Mouse (Mus musculus) fat pad, adult 2 months (tissue): Measurements from ENCODE around the gene Cuedc1.

ENCODE experiments used
- DNase-seq: peaks from one replicate; pipeline ENCODE4 v3.0.0-alpha.2; 2011; ENCODE audit warnings: low read depth, low spot score; ENCODE audit errors: extremely low read depth

Cuedc1 gene

DNA sequence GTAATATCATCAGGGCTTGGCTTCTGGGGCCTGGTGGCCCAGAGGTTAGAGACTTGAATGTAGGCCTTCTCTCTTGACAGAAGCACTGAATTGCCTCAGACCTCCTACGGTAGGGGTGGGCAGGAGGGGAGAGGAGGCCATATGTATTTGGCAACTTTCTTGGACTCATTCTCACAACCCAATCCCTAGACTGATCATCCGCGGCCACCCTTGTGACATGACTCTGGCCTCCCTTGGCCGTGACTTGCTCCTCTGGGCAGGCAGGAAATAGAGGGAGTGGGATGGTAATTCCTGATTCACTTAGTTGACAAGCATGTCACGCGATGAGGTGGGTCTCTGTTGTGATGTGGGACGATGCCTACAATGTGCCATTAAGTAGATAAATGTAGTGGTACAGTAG, 68.6 kb downstream of the Cuedc1 start:
- no peak for DNase-seq

- no peak for DNase-seq
Observed at GRCm38 (mm10) chr11:88168611-88169010, 70.8 kb downstream of the Cuedc1 start.

DNA sequence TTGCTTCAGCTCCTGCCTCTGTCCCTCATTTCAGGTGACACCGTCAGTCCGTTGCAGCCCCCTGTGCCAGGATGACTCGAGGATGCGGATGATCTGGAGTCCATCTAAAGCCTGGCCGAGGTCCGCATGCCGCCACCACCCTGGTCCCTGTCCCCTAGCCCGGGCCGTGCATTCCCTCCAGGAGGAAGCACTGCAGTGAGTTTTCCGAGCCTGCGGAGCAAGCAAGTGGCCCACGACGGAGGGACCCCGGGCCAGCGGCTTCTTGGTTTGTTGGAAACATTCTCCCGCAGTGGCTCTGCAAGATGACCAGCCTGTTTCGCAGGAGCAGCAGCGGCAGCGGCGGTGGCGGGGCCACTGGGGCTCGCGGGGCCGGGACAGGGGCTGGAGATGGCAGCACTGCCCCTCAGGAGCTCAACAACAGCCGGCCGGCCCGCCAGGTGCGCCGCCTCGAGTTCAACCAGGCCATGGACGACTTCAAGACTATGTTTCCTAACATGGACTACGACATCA, 71.7 kb downstream of the Cuedc1 start:
- DNase-seq, result no peak

GRCm38 (mm10) chr11:88170606-88171005, 72.7 kb downstream of the Cuedc1 start:
- no peak for DNase-seq

GRCm38 (mm10) chr11:88171876-88172442, 74.1 kb downstream of the Cuedc1 start:
- DNase-seq, result no peak

DNA sequence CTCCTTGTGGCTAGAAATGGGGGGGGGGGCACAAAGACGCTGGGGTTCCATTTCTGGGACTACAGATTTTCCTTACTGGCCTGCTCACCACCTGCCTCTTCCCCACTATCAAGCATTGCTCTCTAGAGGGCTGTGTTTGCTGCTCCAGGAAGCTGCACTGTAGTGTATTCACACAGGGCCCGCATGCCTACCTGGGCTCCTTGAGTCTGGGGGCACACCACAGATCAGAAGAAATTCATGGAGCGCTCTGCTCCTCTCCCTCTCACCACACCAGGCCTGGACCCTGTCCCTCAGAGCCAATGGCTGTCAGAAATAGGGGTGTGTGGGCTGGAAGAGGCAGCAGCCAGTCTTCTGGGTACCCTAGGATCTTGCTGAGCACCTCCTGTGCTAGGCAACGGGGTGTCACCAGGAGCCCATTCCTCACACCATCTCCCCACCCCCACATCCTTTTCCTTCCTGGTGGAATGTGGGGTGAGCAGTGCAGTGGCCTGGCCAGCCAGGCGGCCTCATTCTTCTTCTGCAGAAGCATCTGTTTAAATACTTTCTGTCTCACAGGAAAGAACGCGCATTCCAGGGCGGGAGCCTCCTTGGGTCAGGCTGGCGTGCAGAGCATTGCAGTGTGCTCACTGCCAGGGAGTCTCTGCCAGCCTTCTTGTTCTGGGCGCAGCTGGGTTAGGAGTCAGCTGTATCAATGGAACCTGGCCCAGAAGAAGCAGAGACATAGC, 74.9 kb downstream of the Cuedc1 start:
- no peak for DNase-seq

DNA sequence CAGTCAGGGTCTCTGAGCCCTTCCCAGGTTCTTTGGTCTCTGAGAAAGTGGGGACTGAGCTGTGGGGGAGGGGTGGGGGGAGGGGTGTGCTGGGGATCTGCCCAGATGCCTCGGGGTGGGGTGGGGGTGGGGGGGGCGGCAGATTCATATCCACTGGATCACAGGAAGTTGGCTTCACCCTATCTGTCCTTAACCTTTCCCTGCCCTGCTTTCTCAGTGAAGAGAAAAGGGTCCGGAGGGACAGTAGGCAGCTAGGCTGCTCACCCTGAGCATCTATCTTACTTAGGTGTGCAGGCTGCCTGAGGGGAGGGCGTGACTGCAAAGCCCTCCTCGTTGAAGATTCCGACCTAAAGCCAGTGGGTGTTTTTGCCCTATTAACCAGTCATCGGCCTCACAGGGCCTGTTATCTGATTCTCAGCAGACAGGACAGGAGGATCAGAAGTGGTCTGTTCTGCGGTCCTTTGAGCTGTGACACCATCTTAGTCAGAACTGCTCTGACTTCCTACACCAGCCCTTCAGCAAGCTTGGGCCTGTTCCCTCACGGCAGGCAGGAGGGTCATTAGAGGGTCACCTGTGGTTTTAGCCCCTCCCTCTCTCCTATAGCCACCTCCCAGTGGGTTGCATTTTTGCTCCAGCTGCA, 75.6 kb downstream of the Cuedc1 start:
- no peak for DNase-seq

DNA sequence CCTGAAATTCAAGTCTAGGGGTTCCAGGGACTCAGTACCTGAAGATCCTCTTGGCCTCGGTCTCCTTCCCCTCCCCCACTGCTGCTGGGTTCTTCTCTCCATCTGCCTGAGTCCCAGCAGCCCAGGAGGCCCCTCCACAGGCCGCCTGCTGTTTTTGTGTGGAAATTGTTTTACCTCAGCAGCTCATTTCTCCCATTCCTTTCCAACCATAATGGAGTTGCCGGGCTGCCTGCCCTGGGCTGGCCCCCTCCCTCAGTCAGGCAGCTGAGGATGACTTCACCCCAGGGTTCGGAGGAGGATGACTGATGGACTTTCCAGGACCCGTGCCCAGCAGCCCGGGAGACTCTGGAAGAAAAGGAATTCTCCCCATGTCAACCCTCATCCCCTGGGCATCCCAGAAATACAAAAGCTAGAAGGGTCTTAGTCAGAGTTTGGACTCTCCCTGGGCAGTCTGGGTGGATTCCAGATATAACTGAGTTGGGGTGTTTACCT, 82.7 kb downstream of the Cuedc1 start:
- no peak for DNase-seq

DNA sequence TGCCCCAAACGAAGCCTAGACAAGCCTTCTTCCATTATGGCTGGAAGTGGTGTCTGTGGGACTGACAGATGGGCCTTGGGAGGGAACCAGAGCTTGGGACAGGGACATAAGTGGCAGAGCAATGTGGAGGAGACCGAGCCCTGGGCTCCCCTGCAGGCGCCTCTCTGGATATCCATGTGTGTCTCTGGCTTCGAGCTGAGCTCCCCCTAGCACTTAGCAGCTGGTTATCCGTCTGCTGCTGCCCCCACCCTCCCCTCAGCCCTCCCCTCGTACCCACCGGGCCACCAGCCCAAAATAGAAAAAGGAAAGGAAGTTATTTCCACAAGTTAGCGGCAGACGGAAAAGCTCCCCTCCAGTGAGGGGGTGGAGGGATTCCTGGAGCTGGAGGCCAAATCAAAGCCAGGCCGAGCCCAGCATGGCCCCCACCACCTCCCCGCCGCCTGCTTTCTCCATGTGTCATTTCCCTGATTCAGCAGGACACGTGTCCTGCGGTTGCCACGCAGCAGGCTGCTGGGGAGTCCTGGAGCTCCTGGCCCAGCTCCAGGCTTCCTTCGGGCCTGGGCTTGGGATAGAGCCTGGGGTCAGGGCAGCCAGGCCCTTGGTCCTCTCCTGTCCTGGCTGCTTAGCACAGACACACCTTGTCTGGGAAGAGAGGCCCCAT, 83.2 kb downstream of the Cuedc1 start:
- no peak for DNase-seq

DNA sequence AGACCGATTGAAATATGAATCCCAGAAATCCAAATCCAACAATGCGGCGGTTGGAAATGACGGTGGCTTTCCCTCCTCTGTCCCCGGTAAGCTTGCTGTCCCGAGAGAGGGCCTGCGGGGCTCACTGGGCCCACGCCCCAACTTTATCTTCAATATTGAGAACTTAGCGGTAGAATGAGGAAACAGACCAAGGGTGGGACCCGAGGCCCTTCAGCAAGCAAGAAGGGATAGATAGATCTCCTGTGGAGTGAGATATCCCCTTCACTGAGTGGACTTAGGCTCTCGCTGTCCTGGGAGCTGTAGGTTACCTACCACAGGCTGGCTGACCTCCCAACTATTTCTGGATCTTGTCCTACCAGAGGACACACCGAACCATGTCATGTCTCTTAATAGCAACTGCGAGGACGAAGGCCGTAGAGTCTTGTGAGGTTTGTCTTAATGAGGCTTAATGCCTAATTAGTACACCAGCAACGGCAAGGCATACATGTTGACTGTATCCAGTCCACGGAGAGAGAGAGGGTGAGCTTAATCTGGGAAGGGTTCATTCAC, 86.8 kb downstream of the Cuedc1 start:
- no peak for DNase-seq

- no peak for DNase-seq
Observed at GRCm38 (mm10) chr11:88186078-88186946, 88.5 kb downstream of the Cuedc1 start.

- DNase-seq, result no peak
Observed at GRCm38 (mm10) chr11:88186947-88187243, 89.0 kb downstream of the Cuedc1 start.

GRCm38 (mm10) chr11:88187417-88188133, 89.7 kb downstream of the Cuedc1 start:
- no peak for DNase-seq

DNA sequence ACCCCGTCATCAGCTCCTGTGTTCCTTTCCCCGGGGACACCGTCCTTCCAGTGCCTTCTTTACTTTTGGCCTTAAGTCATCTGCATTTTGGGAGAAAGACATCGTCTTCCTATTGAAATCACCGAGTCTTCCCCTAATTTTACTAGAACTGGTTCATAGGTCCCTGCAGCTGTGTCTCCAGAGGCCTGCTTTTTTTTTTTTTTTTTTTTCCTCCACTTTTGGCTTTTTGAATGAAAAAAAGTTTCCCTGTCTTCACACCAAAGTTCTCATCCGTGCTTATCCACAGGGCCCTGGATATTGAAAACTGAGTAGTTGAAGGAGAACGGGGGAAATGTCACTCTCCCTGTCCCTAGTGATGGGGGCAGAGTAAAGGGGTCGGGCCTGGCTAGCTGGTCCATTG, 90.4 kb downstream of the Cuedc1 start:
- no peak for DNase-seq

- DNase-seq, result no peak
Observed at GRCm38 (mm10) chr11:88188635-88189034, 90.8 kb downstream of the Cuedc1 start.

GRCm38 (mm10) chr11:88192595-88192994, 94.7 kb downstream of the Cuedc1 start:
- no peak for DNase-seq

GRCm38 (mm10) chr11:88193098-88193823, 95.4 kb downstream of the Cuedc1 start:
- DNase-seq, result no peak

DNA sequence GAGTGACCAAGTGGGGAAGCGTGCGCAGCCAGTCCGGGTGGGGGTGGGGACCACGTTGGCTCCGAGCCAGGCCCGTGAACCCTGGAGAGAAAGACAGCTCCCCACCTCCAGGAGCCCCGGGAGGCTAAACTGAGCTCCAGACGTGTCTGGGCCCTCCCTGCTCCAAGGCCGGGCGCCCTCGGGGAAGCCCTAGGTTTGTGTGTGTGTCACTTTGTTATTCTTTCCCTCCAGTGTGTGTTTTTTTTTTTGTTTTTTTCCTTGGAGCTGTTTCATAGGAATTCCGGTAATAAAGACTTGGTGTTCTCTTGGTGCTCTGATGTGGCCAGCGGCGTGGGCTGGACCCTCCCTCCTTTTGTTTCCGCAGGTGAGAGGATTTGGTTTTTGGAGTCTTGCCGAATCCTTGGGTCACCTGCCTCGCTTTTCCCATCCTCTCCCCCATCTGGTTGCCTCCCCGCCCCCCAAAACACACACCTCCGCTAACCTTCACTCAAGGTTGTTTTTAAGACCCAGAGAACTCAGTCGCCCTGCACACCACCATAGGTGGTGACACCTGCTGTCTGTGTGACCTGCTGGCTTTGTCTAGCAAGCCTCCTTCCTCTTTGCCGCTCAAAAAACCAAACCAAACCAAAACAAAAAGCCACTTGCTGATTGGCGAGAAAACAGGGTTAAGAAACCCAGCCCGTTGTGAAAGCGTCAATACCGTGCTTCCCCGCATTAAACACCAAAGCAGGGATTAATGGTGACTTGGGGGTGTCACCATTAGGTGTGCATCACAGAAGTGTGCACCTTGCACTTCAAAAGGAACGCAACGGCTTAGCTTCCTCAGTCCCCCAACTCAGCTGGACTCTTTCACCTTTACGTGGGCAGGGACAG, 96.2 kb downstream of the Cuedc1 start:
- no peak for DNase-seq
